Mouse (Mus musculus): ENCODE measurements around the gene Rps26.
A peak's percentile ranks its signal among the peaks of the same experiment; 100 is the strongest.

Rps26 gene

DNA sequence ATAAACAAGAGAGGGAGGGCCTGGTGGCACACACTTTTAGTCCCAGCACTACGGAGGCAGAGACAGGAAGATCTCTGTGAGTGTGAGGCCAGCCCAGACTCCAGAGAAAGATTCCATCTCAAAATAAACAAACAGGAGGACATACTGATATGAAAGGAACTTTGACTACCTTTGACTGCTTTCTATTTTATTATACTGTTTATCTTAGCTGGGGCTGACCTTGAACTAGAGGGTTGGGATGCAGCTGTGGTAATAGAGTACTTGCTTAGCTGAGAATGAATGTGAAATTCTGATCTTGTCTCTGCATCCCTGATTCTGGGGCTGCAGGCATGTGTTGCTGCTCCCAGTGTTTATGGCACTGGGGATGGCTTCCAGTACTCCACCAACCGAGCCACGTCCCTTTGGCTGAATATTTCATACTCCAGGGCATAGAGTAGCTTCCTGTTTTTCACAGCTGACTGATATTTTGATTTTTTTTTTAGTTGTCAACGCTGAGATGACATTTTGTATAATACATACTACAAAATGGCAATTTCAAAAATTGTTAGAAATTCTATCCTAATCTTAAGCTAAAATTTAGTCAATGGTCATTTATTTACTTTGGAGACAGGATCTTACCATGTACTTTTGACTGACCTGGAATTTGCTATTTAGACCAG lies 23.9 kb downstream of the Rps26 start:
- DNase-seq: no peak

DNA sequence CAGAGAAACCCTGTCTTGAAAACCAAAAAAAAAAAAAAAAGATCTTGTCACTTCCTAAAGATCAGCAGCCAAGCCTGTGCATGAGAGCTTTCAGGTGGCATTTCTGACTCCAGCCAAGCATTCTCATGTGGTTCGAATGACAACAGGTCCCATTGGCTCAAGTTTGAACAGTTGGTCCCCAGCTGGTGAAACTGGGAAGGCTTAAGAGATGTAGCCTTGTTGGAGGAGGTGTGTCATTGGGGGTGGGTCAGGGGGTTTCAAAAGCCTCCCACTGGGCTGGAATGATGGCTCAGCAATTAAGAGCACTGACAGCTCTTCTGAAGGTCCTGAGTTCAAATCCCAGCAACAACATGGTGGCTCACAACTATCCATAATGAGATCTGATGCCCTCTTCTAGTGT lies 25.0 kb downstream of the Rps26 start:
- DNase-seq: no peak

DNA sequence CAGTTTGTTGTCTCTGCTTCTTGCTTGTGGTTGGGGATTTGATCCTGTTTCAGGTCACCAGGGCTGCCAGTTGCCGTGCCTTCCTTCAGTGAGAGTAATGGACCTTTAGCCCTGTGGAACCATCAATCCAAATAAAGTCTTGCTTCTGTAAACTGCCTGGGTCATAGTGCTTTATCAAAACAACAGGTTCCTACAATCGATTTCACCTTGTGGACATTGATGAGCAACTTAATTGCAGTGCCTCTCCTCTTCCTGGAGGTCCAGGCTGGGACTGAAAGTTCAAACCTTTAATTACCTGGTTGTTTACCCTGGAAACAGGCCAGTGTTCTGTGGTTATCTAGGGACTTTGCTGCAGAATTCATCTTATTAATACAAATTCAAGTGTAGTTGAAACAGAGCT lies 28.1 kb downstream of the Rps26 start:
- no peak for DNase-seq

- no peak for DNase-seq
These were observed 33.8 kb downstream of the Rps26 start for GRCm38 (mm10) chr10:128592797-128593196.

- DNase-seq: no peak
These were observed 35.1 kb downstream of the Rps26 start for GRCm38 (mm10) chr10:128591436-128591835.

DNA sequence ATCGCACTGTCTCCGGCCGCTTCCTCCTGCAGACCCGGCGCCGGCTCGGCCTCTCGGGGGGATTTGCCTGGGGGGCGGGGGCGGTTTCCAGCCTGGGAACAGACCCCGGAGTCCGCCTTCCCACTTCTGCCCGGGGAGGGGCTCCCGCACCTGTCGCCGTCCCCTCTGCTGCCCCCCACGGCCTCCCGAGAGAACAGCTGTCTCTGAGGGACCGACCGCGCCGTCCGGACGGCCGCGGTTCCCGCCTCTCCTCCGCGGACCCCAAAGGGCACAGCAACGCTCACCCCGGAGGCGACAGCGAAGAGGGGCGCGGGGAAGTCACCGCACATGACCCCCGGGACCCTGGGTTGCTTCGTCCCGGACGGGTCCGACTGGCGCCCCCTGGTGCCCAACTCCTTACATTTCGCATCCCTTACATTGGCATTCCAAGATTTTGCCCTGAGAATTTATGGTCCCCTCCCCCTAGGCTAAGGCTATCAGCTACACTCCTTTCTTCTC lies 36.3 kb downstream of the Rps26 start:
- DNase-seq: peak; percentile 67

GRCm38 (mm10) chr10:128589464-128590192 lies 36.9 kb downstream of the Rps26 start, which contains the start of gene Erbb3:
TSS of gene Erbb3 (minus strand) at chr10:128589652.
- no peak for DNase-seq

- no peak for DNase-seq
These were observed 37.6 kb downstream of the Rps26 start for GRCm38 (mm10) chr10:128588775-128589463.

DNA sequence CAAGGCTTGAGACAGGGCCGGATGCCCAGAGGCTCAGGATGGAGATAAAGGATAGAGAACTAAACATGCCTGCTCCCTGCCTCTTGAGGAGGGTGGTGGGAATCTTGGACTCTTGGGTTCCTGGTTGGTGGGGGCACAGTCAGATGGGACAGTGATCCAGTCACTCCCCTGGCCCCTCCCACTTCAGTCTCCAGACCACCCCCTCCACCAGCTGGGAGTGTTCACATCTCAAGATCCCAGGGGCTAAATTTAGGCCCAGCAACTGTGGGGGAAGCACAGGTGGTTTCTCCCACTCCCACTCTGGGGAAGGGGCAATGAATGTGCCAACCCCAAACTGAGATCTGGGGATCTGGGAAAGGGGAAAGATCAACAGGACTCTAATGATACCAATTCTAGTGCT lies 38.4 kb downstream of the Rps26 start:
- DNase-seq: no peak

- no peak for DNase-seq
These were observed 38.9 kb downstream of the Rps26 start for GRCm38 (mm10) chr10:128587697-128588096.

DNA sequence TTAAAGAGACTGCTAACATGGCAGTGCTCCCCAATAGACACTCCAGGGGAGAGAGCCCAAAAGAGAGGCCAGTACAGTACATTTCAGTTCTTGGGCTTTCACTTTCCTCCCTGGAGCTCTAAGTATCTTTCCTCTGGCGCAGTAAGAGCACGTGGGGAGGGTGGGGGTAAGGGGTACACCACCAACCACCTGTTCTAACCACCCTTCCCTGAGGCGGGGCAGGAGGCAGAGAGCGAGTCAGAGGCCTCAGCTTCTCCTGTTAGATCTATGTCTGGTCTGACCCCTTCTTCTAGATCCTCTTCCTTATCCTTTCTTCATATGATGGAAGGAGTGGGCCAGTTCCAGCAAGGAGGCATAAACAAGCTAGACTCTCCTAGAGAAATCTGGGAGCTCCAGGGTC lies 39.4 kb downstream of the Rps26 start:
- no peak for DNase-seq

- DNase-seq: no peak
These were observed 40.0 kb downstream of the Rps26 start for GRCm38 (mm10) chr10:128586546-128586945.

DNA sequence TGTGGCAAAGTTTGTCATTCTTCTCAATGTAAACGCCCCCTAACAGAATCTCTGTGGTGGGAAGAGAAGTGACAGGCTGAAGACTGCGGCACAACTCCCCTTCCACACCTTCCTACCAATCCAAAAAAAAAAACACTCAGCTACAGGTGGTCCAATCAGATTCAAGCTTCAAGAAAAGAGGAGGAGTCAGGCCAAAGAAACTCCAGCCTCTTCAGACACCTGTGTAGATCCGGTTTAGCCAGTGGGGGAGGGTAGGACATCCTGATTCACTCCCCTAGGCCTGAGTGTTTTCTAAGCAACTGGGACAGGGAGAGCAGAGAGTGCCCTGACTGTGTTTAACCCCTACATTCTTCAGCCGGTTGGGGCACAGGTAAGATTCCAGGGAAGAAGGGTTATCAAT lies 42.2 kb downstream of the Rps26 start:
- no peak for DNase-seq

- peak; percentile 57 for DNase-seq
These were observed 42.9 kb downstream of the Rps26 start for GRCm38 (mm10) chr10:128583644-128584043.

GRCm38 (mm10) chr10:128579731-128580130 lies 46.8 kb downstream of the Rps26 start:
- no peak for DNase-seq

DNA sequence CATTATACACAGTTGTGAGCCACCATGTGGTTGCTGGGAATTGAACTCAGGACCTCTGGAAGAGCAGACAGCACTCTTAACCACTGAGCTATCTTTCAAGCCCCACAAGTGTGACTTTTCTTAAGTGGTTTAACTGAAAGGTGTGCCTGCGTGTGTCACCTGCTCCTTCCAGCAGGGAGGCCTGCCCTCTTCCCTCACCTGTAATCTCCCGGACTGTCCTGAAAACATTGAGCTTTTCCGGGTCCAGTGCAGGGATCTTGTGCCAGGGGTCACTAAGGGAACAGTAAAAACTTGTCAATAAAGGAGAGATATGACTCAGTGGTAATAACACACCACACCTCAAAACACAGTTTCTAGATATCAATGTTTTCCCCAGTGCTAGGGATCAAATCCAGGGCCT lies 47.2 kb downstream of the Rps26 start:
- no peak for DNase-seq

DNA sequence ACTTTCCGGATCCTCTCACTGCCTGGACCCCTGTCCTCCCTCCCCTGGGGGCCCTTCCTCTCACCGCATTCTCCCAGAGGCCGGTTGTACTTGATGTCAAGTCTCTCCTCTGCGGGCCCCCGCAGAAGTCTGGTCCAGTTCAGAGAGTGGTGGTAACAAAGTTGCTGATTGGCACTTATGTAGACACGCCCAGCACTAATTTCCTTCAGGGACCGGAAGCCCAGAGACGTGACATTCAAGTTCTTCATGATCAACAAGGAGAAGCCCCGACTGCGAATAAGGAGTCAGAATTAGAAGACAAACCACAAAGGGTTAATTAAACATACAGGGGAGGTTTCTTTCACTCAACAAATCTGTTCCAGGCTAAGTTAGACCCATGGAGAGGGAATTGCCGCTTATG lies 48.2 kb downstream of the Rps26 start:
- DNase-seq: no peak

GRCm38 (mm10) chr10:128575063-128575462 lies 51.5 kb downstream of the Rps26 start:
- DNase-seq: no peak

Measured in cerebellum, adult 9-10 months (tissue).